Mouse (Mus musculus) small intestine, adult 2 months (tissue): ENCODE measurements at regions not wholly inside any gene's neighbourhood (a gene's known extent, or its start where the extent isn't known, plus 50 kb on each side); places are given as distances from the start of the nearest gene placed in this dataset.

Source experiments
- H3K27ac ChIP-seq: fragments of 200-500 bp; 2 replicates; pipeline ENCODE4 v1.5.1; 2012; ENCODE audit warnings: low read depth, low read length, control low read depth, inconsistent platforms; ENCODE audit not compliant: insufficient read depth
- H3K27me3 ChIP-seq: fragments of 200-500 bp; 2 replicates; pipeline ENCODE4 v1.6.1; 2012; ENCODE audit warnings: mild to moderate bottlenecking, moderate library complexity, low read length, inconsistent platforms; ENCODE audit not compliant: control insufficient read depth, insufficient read depth
- H3K36me3 ChIP-seq: fragments of 200-500 bp; 2 replicates; pipeline ENCODE4 v1.6.1; 2012; ENCODE audit warnings: mild to moderate bottlenecking, low read length, control low read depth, inconsistent platforms; ENCODE audit not compliant: control insufficient read depth, insufficient read depth
- H3K4me1 ChIP-seq: fragments of 200-500 bp; 2 replicates; pipeline ENCODE4 v1.6.1; 2012; ENCODE audit warnings: low read length, inconsistent platforms, mixed read lengths; ENCODE audit not compliant: control insufficient read depth, insufficient read depth, insufficient read length
- H3K4me3 ChIP-seq: fragments of 200-500 bp; 2 replicates; pipeline ENCODE4 v1.5.1; 2012; ENCODE audit warnings: low read depth, mild to moderate bottlenecking, control low read depth, inconsistent platforms, low read length, moderate library complexity
- CTCF ChIP-seq: fragments of 200-500 bp; IDR thresholded peaks from 2 replicates; pipeline ENCODE4 v1.5.1; 2012; ENCODE audit warnings: low read depth, mild to moderate bottlenecking, control low read depth, inconsistent platforms, low read length, moderate library complexity, mixed read lengths; ENCODE audit not compliant: insufficient replicate concordance, insufficient read length; ENCODE audit errors: extremely low read depth
- POLR2A ChIP-seq: fragments of 200-500 bp; IDR thresholded peaks from 2 replicates; pipeline ENCODE4 v1.6.1; 2012; ENCODE audit warnings: low read depth, mild to moderate bottlenecking, control low read depth, inconsistent platforms, low read length, moderate library complexity
- WGBS: fragments of 180-500 bp; shearing (Covaris S2); methylation state at CpG from one replicate; pipeline ENCODE4 v1.1.7; 2018; 5-methylcytosine and 5-hydroxymethylcytosine counted together

DNA sequence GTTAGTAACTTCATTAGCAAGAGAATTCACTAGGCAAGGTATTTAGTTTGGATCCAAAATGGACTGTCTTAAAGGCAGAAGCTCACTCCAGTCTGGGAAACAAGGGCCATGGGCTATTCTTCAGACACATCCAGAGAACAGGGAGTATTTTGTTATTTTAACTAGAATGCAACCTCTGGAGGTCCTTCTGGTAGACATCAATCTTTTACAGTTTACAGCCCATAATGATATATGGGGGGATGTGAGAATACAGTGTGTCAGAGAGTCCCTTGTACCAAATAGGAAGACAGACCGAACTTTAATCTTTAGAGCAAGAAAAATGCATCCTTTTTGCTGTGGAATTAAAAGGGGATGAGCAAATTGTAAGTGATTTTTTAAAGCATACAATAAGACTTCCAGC, 157.6 kb upstream of the Nrp1 start:
- Histone ChIP-seq H3K36me3 (no peaks in the 10 kb centered on the region), H3K4me3 (no peak overlapping the region), H3K4me1 (no peaks in the 10 kb centered on the region), H3K27me3 (no peaks in the 10 kb centered on the region), H3K27ac (no peak overlapping the region)
- WGBS = 88% methylated on average over 1 of the region's 1 CpGs
- no peak for TF ChIP-seq POLR2A
- TF ChIP-seq CTCF = no peak

DNA sequence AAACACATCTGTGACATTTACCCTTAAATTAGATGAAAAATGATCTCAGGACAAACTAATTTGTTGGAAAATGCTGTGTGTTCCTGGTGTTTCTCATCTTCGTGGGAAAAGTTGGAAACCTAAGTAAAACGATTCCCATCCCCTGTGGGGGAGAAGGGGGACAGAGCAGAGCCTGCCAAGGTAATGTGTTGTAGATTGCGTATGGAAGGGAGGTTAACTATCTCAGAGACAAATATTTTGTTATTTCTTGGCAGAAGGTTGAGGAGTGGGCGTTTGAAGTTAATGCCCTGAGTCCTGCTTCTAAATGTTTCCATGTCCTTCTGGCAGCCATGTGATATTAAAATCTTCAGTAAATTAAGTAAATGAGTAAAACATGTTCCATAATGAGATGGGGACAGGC, 156.8 kb upstream of the Nrp1 start:
- Histone ChIP-seq H3K4me3 (no peak overlapping the region), H3K4me1 (no peaks in the 10 kb centered on the region), H3K27me3 (no peaks in the 10 kb centered on the region), H3K36me3 (no peaks in the 10 kb centered on the region), H3K27ac (no peak overlapping the region)
- WGBS = 85% methylated on average over 4 of the region's 4 CpGs
- TF ChIP-seq CTCF = no peak
- no peak for TF ChIP-seq POLR2A

DNA sequence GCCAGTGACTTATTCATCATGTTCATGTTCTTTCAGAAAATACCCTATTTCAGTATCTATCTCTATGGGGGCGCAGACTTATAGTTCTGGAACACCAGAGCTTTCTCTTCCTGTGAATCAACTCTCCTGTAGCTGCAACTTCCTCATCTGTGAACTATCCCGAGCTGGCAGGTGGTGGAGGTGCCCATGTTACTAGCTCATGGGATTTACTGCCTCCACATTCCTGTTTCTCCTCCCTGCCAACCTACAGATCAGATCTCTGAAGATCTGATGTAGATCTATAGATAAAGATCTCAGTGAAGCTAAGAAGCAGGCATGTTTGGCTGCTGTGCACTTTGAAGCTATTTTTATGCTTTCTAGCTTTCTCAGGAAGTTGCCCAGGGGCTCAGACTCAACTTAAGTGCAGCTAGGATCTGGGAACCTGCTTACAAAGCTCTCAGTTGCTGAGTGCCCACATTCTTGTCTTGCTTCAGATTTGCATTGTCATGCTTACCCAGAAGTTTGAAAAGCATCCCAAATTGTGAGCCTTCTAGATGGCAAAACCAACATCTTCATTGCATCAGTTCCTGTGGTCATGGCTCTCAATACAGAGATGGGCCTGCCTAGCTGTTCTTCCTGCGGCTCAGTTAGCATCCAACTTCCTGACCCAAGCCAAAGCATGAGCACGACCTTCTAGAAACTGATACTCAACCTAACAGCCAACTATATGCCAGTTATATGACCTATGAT, 156.1 kb upstream of the Nrp1 start:
- H3K36me3 ChIP-seq = no peaks in the 10 kb centered on the region
- H3K4me1 ChIP-seq = no peaks in the 10 kb centered on the region
- TF ChIP-seq CTCF (no peak), POLR2A (no peak)
- H3K27me3 ChIP-seq = no peaks in the 10 kb centered on the region
- no peak overlapping the region for H3K4me3 ChIP-seq
- WGBS = 63% methylated on average over 4 of the region's 4 CpGs
- no peak overlapping the region for H3K27ac ChIP-seq

DNA sequence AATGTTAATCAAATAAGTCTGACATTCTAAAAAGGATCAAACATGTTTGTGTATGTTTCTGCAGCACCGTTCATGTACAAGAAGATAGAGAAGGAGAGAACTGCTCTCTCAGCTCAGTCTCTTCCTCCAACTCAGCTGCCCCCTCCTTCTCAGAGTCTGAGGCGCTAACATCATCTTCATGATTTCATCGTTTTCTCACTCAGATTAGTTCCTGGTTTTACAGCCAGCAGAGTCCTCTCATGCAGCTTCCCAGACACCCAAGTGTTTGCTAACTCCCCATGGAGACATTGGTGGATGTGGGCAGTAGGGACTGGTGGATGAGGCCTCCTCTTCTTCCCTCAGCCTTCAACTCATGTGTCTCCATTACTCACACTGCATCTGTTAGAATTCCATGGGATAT, 153.6 kb upstream of the Nrp1 start:
- H3K27me3 ChIP-seq = no peaks in the 10 kb centered on the region
- H3K4me3 ChIP-seq = no peak overlapping the region
- no peak overlapping the region for H3K27ac ChIP-seq
- no peaks in the 10 kb centered on the region for H3K36me3 ChIP-seq
- 68% methylated on average over 3 of the region's 3 CpGs for WGBS
- no peaks in the 10 kb centered on the region for H3K4me1 ChIP-seq
- TF ChIP-seq POLR2A (no peak), CTCF (no peak)

DNA sequence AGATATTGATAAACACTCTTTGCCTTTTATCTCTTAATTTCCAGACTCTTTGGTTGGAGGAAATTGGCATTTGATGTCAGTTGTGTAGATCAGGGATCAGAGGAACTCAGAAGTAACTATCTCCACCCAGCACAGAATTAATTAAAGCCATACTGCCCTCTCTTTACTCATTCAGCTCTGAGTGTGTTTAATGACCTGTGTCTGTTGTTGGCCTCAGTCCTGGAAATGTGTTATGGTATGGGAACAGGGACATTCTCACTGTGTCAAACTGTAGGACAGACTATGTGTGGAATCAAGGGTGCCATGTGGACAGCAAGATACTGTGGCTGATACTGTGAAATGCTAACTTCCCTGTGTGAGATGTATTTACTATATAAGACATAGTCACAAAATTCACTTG, 151.3 kb upstream of the Nrp1 start:
- H3K4me3 ChIP-seq = no peak overlapping the region
- no peak for TF ChIP-seq CTCF
- no peak for TF ChIP-seq POLR2A
- H3K27me3 ChIP-seq = no peaks in the 10 kb centered on the region
- no peaks in the 10 kb centered on the region for H3K36me3 ChIP-seq
- H3K4me1 ChIP-seq = no peaks in the 10 kb centered on the region
- no peak overlapping the region for H3K27ac ChIP-seq

DNA sequence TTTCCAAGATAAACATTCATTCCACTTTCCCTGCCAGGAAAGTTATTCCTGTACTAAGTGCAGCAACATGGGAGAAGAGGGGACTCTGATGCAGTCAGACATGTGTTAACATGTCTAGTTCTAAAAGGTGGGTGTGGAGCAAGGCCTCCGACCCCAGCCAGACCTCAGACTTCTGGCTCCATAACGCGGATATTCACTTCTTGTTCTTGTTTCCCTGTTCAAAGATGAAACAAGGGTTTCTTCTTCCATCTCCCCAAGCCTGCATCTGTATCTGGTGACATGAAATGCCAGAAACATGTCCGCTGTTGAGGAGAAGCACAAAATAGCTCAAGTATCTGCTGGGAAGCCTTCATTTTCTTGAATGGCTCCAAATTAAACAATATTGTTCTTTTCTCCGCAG, 147.6 kb upstream of the Nrp1 start:
- Histone ChIP-seq H3K36me3 (no peaks in the 10 kb centered on the region), H3K27me3 (no peaks in the 10 kb centered on the region), H3K4me1 (no peaks in the 10 kb centered on the region), H3K27ac (no peak overlapping the region), H3K4me3 (no peak overlapping the region)
- TF ChIP-seq CTCF (no peak), POLR2A (no peak)
- 71% methylated on average over 5 of the region's 5 CpGs for WGBS

DNA sequence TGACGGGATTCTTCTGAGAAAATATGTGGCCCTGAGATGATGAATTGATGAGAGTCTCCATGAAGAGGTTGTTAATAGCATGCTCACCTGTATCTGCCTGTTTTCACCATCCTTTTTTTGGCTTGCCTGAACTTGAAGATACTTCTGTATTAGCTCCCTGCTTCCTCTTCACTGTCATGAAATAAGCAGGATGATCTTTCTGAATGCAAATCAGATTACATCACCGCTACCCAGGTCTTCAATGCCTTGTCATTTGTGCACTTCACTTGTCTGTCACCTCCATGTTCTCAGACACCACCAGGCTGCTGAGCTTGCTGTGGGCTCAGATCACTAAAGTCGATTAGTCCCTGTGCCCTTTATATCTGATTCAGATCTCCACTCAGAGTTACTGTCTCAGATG, 146.2 kb upstream of the Nrp1 start:
- WGBS = 92% methylated on average over 3 of the region's 3 CpGs
- Histone ChIP-seq H3K27me3 (no peaks in the 10 kb centered on the region), H3K4me1 (no peaks in the 10 kb centered on the region), H3K27ac (no peak overlapping the region), H3K36me3 (no peaks in the 10 kb centered on the region), H3K4me3 (no peak overlapping the region)
- no peak for TF ChIP-seq CTCF
- no peak for TF ChIP-seq POLR2A

DNA sequence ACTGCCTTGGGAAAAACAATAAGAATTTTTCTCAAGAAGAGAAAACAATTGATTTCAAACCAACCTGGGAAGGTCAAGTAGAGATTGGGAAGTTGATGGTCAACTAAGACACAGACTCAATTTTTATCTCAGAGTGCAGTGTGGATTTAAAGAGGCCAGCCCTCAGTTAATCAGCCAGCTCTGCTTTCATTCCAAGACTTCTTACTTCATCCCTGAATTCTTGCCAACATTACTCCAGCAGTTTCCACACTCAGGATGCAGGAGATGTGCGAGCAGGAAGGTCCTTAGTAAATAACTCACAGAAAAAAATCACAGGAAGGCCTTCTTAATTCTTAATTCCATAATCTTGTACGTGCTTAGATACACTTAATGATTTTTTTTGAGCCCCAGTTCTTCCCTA, 144.1 kb upstream of the Nrp1 start:
- H3K4me1 ChIP-seq = no peaks in the 10 kb centered on the region
- TF ChIP-seq POLR2A (no peak), CTCF (no peak)
- no peak overlapping the region for H3K27ac ChIP-seq
- no peaks in the 10 kb centered on the region for H3K27me3 ChIP-seq
- 67% methylated on average over 2 of the region's 2 CpGs for WGBS
- H3K36me3 ChIP-seq = no peaks in the 10 kb centered on the region
- no peak overlapping the region for H3K4me3 ChIP-seq
